Mouse (Mus musculus): ENCODE data around the gene Hist1h2bj. TPM values are rescaled to one million over a fixed set of nuclear protein-coding genes. Genes with fewer than 3 reads are reported as not detected.

Gene Hist1h2bj
- total RNA-seq, 2 experiments from 2014 or later, result 238 to 664 TPM

GRCm38 (mm10) chr13:22013716-22014115 lies 29.3 kb upstream of the Hist1h2bj start:
- ATAC-seq (replicated peaks; ENCODE audit: low FRiP score, low TSS enrichment, poor library complexity, severe bottlenecking), result no peak

GRCm38 (mm10) chr13:22014411-22014845 lies 28.6 kb upstream of the Hist1h2bj start:
- ATAC-seq (replicated peaks; ENCODE audit: low FRiP score, low TSS enrichment, poor library complexity, severe bottlenecking), result peak; percentile 27; the same call in 1 of the 2 replicates

- peak; percentile 68 for ATAC-seq (replicated peaks; ENCODE audit: low FRiP score, low TSS enrichment, poor library complexity, severe bottlenecking)
Observed at GRCm38 (mm10) chr13:22015479-22016450, 27.2 kb upstream of the Hist1h2bj start.

DNA sequence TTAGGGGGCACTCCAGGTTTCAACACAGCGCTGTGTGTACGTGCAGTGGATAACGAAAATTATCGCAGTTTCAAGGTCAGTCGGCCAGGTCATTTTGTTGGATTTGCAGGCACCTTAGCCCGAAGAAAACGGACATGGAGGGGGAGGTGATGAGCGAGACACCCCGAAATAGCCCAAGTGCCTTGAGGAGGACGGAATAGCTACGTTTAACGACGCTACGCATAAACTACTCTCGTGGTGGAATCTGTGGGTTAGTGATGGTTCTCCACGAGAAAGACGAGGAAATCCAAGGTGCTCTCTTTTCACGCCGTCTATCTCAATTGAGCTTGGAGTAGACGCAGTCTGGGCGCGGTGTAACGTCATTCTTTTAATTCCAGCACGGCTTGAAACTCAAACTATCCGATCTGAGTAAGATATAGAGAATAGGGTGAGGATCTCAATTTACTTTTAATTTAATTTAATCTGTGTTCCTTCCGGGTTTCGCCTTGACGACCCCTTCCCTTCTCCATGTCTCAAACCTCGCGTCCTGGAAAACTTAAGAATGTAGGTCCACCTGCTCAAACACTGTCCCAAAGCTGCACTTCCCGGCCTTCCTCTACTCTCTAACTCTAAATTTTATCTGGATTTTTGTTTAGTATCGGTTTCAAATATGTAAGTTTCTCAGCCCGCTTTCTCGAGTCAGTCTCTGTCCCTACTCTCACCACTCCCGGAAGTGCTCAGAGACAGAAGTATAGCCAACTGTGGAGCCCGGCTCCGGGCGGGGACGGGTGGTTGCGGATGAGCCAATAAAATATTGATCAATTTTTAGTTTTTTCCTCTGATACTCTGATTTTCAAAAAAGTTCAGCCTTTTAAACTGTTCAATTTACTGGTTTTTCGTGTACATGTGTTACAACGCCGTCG lies 22.8 kb upstream of the Hist1h2bj start:
- peak; percentile 46; the same call in 1 of the 2 replicates for ATAC-seq (replicated peaks; ENCODE audit: low FRiP score, low TSS enrichment, poor library complexity, severe bottlenecking)

DNA sequence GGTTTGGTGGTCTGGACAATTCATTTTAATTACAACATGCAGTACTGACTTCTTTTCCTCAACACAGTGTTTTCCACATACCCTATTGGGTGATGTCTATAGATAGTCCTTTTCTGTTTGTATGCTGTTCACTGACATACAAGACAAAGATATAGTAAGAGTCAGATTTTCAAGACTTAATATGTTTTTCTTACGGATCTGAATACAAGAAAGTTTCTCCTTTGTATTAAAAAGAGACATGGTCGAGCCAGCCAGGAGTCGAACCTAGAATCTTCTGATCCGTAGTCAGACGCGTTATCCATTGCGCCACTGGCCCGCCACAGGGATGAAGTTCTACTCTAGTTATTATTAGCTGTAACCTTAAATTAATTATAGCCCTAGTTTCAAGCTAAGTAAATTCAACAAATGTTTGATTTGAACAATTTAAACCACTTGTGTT lies 22.1 kb upstream of the Hist1h2bj start:
- ATAC-seq (replicated peaks; ENCODE audit: low FRiP score, low TSS enrichment, poor library complexity, severe bottlenecking), result peak; percentile 72

DNA sequence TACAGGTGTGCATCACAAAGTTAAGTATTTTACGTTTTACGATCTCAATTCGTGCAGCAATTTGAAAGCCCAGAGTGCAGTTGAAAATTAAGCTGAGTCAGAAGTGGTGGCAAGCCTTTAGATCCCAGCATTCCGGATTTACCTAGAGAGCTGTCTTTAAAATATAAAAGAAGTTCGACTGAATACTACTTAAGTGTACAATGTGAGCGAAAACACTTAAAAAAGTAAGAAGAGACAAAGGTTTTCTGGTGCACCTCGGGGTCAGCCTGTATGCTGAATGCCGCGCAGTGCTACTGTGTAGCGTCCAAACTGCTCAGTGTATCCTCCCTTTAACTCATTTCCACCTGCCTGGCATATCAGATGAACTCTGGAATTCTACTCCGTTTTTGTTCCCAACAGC lies 21.4 kb upstream of the Hist1h2bj start:
- no peak for ATAC-seq (replicated peaks; ENCODE audit: low FRiP score, low TSS enrichment, poor library complexity, severe bottlenecking)

DNA sequence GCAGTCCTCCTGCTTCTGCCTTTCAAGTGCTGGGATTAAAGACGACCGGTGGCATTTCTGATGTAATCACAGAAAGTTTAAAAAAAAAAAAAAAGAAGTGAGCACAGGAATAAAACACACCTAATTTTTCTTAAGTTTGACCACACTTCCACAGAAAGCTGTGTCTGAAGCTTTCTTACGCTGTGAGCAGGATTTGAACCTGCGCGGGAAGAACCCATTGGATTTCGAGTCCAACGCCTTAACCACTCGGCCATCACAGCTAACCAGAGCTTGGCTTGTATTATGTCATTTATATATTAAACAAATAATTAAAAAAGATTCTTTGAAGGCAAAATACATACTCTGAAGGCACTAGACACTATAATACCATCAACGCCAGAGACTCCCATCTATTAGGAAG lies 20.8 kb upstream of the Hist1h2bj start:
- ATAC-seq (replicated peaks; ENCODE audit: low FRiP score, low TSS enrichment, poor library complexity, severe bottlenecking), result peak; percentile 69

- no peak for ATAC-seq (replicated peaks; ENCODE audit: low FRiP score, low TSS enrichment, poor library complexity, severe bottlenecking)
Observed at GRCm38 (mm10) chr13:22026058-22027031, 16.7 kb upstream of the Hist1h2bj start.

DNA sequence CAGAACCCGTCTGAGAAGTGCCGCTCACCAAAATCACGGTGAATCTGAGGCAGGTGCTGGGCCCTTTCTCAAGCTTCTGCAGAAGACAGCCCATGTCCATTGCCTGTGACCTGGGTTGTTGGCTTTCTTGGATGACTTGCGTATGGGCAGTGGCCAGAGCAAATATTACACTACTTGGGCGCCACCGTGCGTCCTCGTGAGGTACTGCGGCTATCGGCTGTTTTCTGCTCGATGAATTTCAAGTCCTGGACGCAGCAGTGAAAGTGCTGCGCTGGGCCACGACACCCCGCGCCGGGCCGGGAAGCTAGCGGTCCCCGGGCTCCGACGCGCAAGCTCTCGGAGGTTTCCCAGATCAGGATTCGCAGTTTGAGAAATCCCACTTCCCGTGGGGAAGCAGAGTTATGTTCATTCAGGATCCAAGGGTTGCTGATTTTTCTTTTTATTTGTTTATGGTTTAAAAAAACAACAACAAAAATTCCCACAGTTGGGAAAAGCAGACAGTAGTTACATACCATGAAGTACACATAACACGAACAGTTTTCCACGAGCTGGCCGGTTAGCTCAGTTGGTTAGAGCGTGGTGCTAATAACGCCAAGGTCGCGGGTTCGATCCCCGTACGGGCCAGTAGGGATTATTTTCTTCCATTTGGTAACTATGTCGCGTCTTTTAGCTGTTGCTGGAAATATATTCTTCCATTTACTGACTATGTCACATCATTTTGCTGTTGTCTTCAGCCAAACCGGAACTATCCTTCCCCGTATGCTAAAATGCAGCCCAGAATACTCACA lies 14.1 kb upstream of the Hist1h2bj start:
- ATAC-seq (replicated peaks; ENCODE audit: low FRiP score, low TSS enrichment, poor library complexity, severe bottlenecking), result peak; percentile 78

DNA sequence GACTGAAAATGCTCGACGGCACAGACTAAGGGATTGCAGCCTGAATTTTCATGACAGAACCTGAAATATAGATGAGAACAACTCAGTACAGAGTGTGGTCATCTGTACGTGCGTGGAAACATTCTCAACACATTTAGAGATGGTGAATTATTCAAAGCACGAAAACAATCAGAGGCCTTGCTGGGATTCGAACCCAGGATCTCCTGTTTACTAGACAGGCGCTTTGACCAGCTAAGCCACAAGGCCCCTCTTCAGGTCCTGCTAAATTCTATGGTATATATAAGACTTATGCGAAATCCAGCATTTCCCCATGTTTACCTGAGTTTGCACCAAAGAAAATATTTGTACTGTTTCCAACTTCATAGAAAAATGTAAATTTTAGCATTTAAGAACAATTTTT lies 13.1 kb upstream of the Hist1h2bj start:
- no peak for ATAC-seq (replicated peaks; ENCODE audit: low FRiP score, low TSS enrichment, poor library complexity, severe bottlenecking)

GRCm38 (mm10) chr13:22030493-22030892 lies 12.5 kb upstream of the Hist1h2bj start:
- ATAC-seq (replicated peaks; ENCODE audit: low FRiP score, low TSS enrichment, poor library complexity, severe bottlenecking), result no peak

GRCm38 (mm10) chr13:22033741-22034442 lies 9.1 kb upstream of the Hist1h2bj start:
- ATAC-seq (replicated peaks; ENCODE audit: low FRiP score, low TSS enrichment, poor library complexity, severe bottlenecking), result no peak

- no peak for ATAC-seq (replicated peaks; ENCODE audit: low FRiP score, low TSS enrichment, poor library complexity, severe bottlenecking)
Observed at GRCm38 (mm10) chr13:22034443-22035266, 8.4 kb upstream of the Hist1h2bj start.

GRCm38 (mm10) chr13:22035267-22036148 lies 7.5 kb upstream of the Hist1h2bj start, which contains the start of the genes Hist1h2ah and Hist1h2bk:
TSS of gene Hist1h2ah (minus strand) at chr13:22035568.
TSS of gene Hist1h2bk (plus strand) at chr13:22035870.
- ATAC-seq (replicated peaks; ENCODE audit: low FRiP score, low TSS enrichment, poor library complexity, severe bottlenecking), result peak; percentile 84

- peak; percentile 43 for ATAC-seq (replicated peaks; ENCODE audit: low FRiP score, low TSS enrichment, poor library complexity, severe bottlenecking)
Observed at GRCm38 (mm10) chr13:22036149-22036956, 6.7 kb upstream of the Hist1h2bj start.
